Mouse (Mus musculus): ENCODE data around the gene Smad3. TPM values are rescaled to one million over a fixed set of nuclear protein-coding genes. Genes with fewer than 3 reads are reported as not detected.

Gene Smad3
- total and polyA plus RNA-seq, 3 experiments, result 7.5 to 10.2 TPM; not detected in 1

GRCm38 (mm10) chr9:63711580-63712230 lies 46.1 kb downstream of the Smad3 start:
- no peak for TF ChIP-seq RAD21 (IDR thresholded peaks at IDR 0.05; ENCODE audit: low read depth, low read length)
- TF ChIP-seq USF1 (IDR thresholded peaks at IDR 0.05; ENCODE audit: low read depth, low read length), result no peak
- TF ChIP-seq POLR2AphosphoS2 (IDR thresholded peaks at IDR 0.05; ENCODE audit: low read length), result no peak
- peaks cover 0 to 2% of the 10 kb centered on the region in 2 experiments; a peak in 1 of 4 replicates for H3K36me3 ChIP-seq (ENCODE audit: control insufficient read depth in 1 of 2, insufficient read depth in 2 of 2, low read length in 2 of 2)

GRCm38 (mm10) chr9:63709857-63710256 lies 47.9 kb downstream of the Smad3 start:
- no peak for DNase-seq (ENCODE audit: low read depth, low spot score)
- TF ChIP-seq USF1 (IDR thresholded peaks at IDR 0.05; ENCODE audit: low read depth, low read length) (no peak), GABPA (IDR thresholded peaks at IDR 0.05; ENCODE audit: low read depth, low read length) (no peak), HCFC1 (IDR thresholded peaks at IDR 0.05; ENCODE audit: low read depth, low read length) (no peak), MXI1 (IDR thresholded peaks at IDR 0.05; ENCODE audit: low read depth, low read length) (no peak), SMC3 (IDR thresholded peaks at IDR 0.05; ENCODE audit: low read depth, low read length) (no peak), UBTF (IDR thresholded peaks at IDR 0.05; ENCODE audit: borderline replicate concordance, insufficient read depth, low read depth, low read length) (no peak), MAZ (IDR thresholded peaks at IDR 0.05; ENCODE audit: low read depth, low read length) (no peak), GATA1 (IDR thresholded peaks at IDR 0.05; ENCODE audit: low read depth, low read length) (no peak), MYB (IDR thresholded peaks at IDR 0.05; ENCODE audit: low read depth, low read length) (no peak), E2F4 (IDR thresholded peaks at IDR 0.05; ENCODE audit: borderline replicate concordance, low read depth, low read length) (no peak), TAL1 (IDR thresholded peaks at IDR 0.05; ENCODE audit: low read length) (no peak), CTCF (IDR thresholded peaks at IDR 0.05 in 2 of 3, conservative IDR thresholded peaks at IDR 0.05 in 1 of 3; ENCODE audit: control insufficient read depth in 1 of 3, insufficient read depth in 1 of 3, low read depth in 2 of 3, low read length in 3 of 3, poor library complexity in 1 of 3, severe bottlenecking in 1 of 3) (no peak), NRF1 (IDR thresholded peaks at IDR 0.05; ENCODE audit: insufficient read depth, low read depth, low read length, poor library complexity, severe bottlenecking) (no peak), ETS1 (IDR thresholded peaks at IDR 0.05; ENCODE audit: low read depth, low read length) (no peak), BHLHE40 (IDR thresholded peaks at IDR 0.05; ENCODE audit: borderline replicate concordance, low read depth, low read length) (no peak), TCF12 (IDR thresholded peaks at IDR 0.05; ENCODE audit: low read depth, low read length) (no peak), ZNF384 (IDR thresholded peaks at IDR 0.05; ENCODE audit: low read depth, low read length) (no peak), RCOR1 (IDR thresholded peaks at IDR 0.05; ENCODE audit: low read depth, low read length) (no peak), CHD2 (IDR thresholded peaks at IDR 0.05; ENCODE audit: low read length) (no peak)
- Histone ChIP-seq H3K9ac (ENCODE audit: control insufficient read depth, low read depth, low read length, poor library complexity, severe bottlenecking) (no peak overlapping the region), H3K27ac (ENCODE audit: control insufficient read depth, low read depth, low read length) (no peak overlapping the region), H3K9me3 (replicated peaks; ENCODE audit: insufficient read depth, low read length) (no peaks in the 10 kb centered on the region), H3K36me3 (ENCODE audit: control insufficient read depth in 1 of 2, insufficient read depth in 2 of 2, low read length in 2 of 2) (peaks cover 0 to 5% of the 10 kb centered on the region in 2 experiments; a peak in 2 of 4 replicates), H3K27me3 (ENCODE audit: control insufficient read depth in 1 of 2, insufficient read depth in 2 of 2, low read length in 2 of 2) (no peaks in the 10 kb centered on the region), H3K4me1 (ENCODE audit: control insufficient read depth in 1 of 2, insufficient read depth in 2 of 2, low read length in 2 of 2) (peaks cover 7 to 19% of the 10 kb centered on the region in 2 experiments), H3K79me2 (ENCODE audit: control insufficient read depth, insufficient read depth, low read length, poor library complexity) (no peaks in the 10 kb centered on the region), H3K4me3 (ENCODE audit: control insufficient read depth in 1 of 2, insufficient read depth in 1 of 2, low read depth in 2 of 2, low read length in 2 of 2) (no peak overlapping the region)

More at GRCm38 (mm10) chr9:63711580-63712230, 46.1 kb downstream of the Smad3 start:
- H3K9me3 ChIP-seq (replicated peaks; ENCODE audit: insufficient read depth, low read length), result no peaks in the 10 kb centered on the region
- no peaks in the 10 kb centered on the region for H3K27me3 ChIP-seq (ENCODE audit: control insufficient read depth in 1 of 2, insufficient read depth in 2 of 2, low read length in 2 of 2)
- no peak overlapping the region for H3K4me3 ChIP-seq (ENCODE audit: control insufficient read depth in 1 of 2, insufficient read depth in 1 of 2, low read depth in 2 of 2, low read length in 2 of 2)
- no peak for DNase-seq (ENCODE audit: low read depth, low spot score)
- H3K4me1 ChIP-seq (ENCODE audit: control insufficient read depth in 1 of 2, insufficient read depth in 2 of 2, low read length in 2 of 2), result peaks cover 3 to 10% of the 10 kb centered on the region in 2 experiments; a peak in 3 of 4 replicates
- H3K79me2 ChIP-seq (ENCODE audit: control insufficient read depth, insufficient read depth, low read length, poor library complexity), result no peaks in the 10 kb centered on the region
- H3K9ac ChIP-seq (ENCODE audit: control insufficient read depth, low read depth, low read length, poor library complexity, severe bottlenecking), result no peak overlapping the region
- H3K27ac ChIP-seq (ENCODE audit: control insufficient read depth, low read depth, low read length), result no peak overlapping the region
